12 mouse cellular contexts compared by ENCODE assay signal in the genomic region with DNA sequence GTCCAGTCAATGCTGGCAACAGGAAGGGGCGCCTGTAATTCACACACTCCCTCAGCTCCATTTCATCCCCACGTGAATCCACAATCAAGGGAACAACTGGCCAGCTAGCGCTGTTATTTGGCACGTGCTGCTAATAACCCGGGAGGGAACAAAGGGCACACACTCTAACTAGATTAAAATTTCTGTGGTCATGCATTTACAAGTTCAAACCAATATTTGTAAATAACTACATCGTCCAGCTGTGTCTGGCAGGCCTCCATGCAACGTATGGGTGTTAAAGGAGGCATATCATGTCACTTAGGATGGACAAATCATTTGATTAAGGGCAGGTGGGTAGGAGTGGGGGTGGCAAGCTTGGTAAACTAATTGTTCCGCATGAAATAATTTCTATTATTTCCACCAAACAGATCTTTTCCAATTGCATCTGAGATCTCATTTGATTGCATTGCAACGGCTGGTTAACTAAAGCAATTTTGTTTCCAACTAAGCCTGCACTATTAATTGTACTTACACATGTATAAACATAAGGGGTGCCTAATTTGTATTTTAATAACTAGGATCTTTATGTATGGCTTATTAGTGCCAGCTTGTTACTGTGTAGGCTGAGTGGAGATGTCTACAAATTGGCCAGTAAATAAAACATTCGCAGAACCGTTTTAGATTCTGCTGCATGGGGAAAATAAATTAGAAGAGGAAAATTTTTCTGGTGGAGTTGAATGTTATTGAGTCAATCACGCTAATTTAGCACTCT.
A peak's percentile ranks its signal among the peaks of the same experiment; 100 is the strongest.
DNase-seq lines count a peak whose midpoint lies in the region; ATAC-seq lines count a peak whose summit lies in the region.
"Had no signal": no experiment of that assay in that cellular context is flagged by ENCODE, and none has a peak within 500 bp of the region (broad histone marks: within the 10 kb centered on the region; RNA-seq: fewer than 3 reads in every experiment).

No protein-coding gene starts in this region.

- no peak overlapping the region for H3K27ac ChIP-seq in heart, embryonic 12.5 days (ENCODE audit: poor library complexity, severe bottlenecking)
- H3K27ac ChIP-seq in embryonic facial prominence, embryonic 14.5 days (replicated peaks; ENCODE audit: low read depth, low read length) = no peak overlapping the region
- peak overlapping the region; percentile 55; the same call in 1 of the 2 replicates for H3K27ac ChIP-seq in forebrain, embryonic 16.5 days (ENCODE audit: low read length)
- H3K27ac ChIP-seq in midbrain, embryonic 13.5 days = peak overlapping the region; percentile 39; the same call in 1 of the 2 replicates

- H3K4me2 ChIP-seq in heart, embryonic 12.5 days = no peak overlapping the region
- H3K4me2 ChIP-seq in embryonic facial prominence, embryonic 14.5 days (ENCODE audit: low read depth, low read length) = no peak overlapping the region
- H3K4me2 ChIP-seq in forebrain, embryonic 16.5 days (ENCODE audit: low read length) = peak overlapping the region; percentile 17
- H3K4me2 ChIP-seq in midbrain, embryonic 13.5 days (replicated peaks) = no peak overlapping the region

- peak; percentile 5 for DNase-seq in heart, postnatal 4 days
- DNase-seq in embryonic facial prominence, embryonic 14.5 days (ENCODE audit: low spot score) = peak; percentile 45
- no peak for DNase-seq in lung, adult 18-20 months
- DNase-seq in urinary bladder, postnatal 36 days (ENCODE audit: low spot score in 2 of 2) = no peak
- DNase-seq in gastrocnemius, adult 18-20 months (ENCODE audit: low spot score) = no peak
- DNase-seq: adrenal gland, adult 2 months; kidney, postnatal 36 days; liver, postnatal 0 days had no signal

- no peak overlapping the region for H3K9ac ChIP-seq in heart, embryonic 12.5 days
- no peak overlapping the region for H3K9ac ChIP-seq in embryonic facial prominence, embryonic 14.5 days (ENCODE audit: low read depth, low read length)
- H3K9ac ChIP-seq in forebrain, embryonic 16.5 days (replicated peaks; ENCODE audit: low read depth, low read length) = no peak overlapping the region
- H3K9ac ChIP-seq in midbrain, embryonic 13.5 days (replicated peaks) = no peak overlapping the region
- H3K9ac ChIP-seq: liver, postnatal 0 days had no signal

- no peak overlapping the region for H3K4me3 ChIP-seq in heart, embryonic 12.5 days
- H3K4me3 ChIP-seq in embryonic facial prominence, embryonic 14.5 days (ENCODE audit: low read depth, low read length) = no peak overlapping the region
- no peak overlapping the region for H3K4me3 ChIP-seq in forebrain, embryonic 16.5 days (replicated peaks; ENCODE audit: low read length)
- H3K4me3 ChIP-seq in midbrain, embryonic 13.5 days (replicated peaks) = no peak overlapping the region

- WGBS in heart, embryonic 12.5 days = 79% methylated on average over 12 of the region's 12 CpGs
- 65% methylated on average over 12 of the region's 12 CpGs for WGBS in embryonic facial prominence, embryonic 14.5 days
- WGBS in forebrain, embryonic 16.5 days = 14% methylated on average over 12 of the region's 12 CpGs
- 46% methylated on average over 12 of the region's 12 CpGs for WGBS in midbrain, embryonic 13.5 days

- no peaks in the 10 kb centered on the region for H3K4me1 ChIP-seq in heart, embryonic 12.5 days (replicated peaks)
- H3K4me1 ChIP-seq in embryonic facial prominence, embryonic 14.5 days (ENCODE audit: control insufficient read depth, insufficient read depth, low read length) = no peaks in the 10 kb centered on the region
- peaks cover 5% of the 10 kb centered on the region for H3K4me1 ChIP-seq in forebrain, embryonic 16.5 days (replicated peaks; ENCODE audit: control insufficient read depth, insufficient read depth, low read length)
- peaks cover 8% of the 10 kb centered on the region; the same call in 1 of the 2 replicates for H3K4me1 ChIP-seq in midbrain, embryonic 13.5 days (replicated peaks)

- ATAC-seq in heart, embryonic 12.5 days (ENCODE audit: insufficient number of reproducible peaks, low FRiP score) = no peak
- ATAC-seq in embryonic facial prominence, embryonic 14.5 days (ENCODE audit: low read depth) = peak; percentile 47; the same call in 1 of the 2 replicates
- ATAC-seq in forebrain, embryonic 16.5 days = peak; percentile 94
- peak; percentile 68 for ATAC-seq in midbrain, embryonic 13.5 days
- ATAC-seq: liver, postnatal 0 days; Patski had no signal

- no peaks in the 10 kb centered on the region for H3K9me3 ChIP-seq in heart, embryonic 12.5 days (replicated peaks)
- H3K9me3 ChIP-seq in embryonic facial prominence, embryonic 14.5 days (ENCODE audit: control insufficient read depth, low read length) = no peaks in the 10 kb centered on the region
- H3K9me3 ChIP-seq in forebrain, embryonic 16.5 days (ENCODE audit: control insufficient read depth, low read length) = no peaks in the 10 kb centered on the region
- H3K9me3 ChIP-seq in midbrain, embryonic 13.5 days = no peaks in the 10 kb centered on the region

- no peaks in the 10 kb centered on the region for H3K27me3 ChIP-seq in heart, embryonic 12.5 days (replicated peaks)
- H3K27me3 ChIP-seq in embryonic facial prominence, embryonic 14.5 days (replicated peaks; ENCODE audit: control insufficient read depth, insufficient read depth, low read length) = no peaks in the 10 kb centered on the region
- H3K27me3 ChIP-seq in forebrain, embryonic 16.5 days (replicated peaks; ENCODE audit: control insufficient read depth, insufficient read depth, low read length) = no peaks in the 10 kb centered on the region
- no peaks in the 10 kb centered on the region for H3K27me3 ChIP-seq in midbrain, embryonic 13.5 days

- H3K36me3 ChIP-seq in heart, embryonic 12.5 days = peaks cover 3% of the 10 kb centered on the region
- no peaks in the 10 kb centered on the region for H3K36me3 ChIP-seq in embryonic facial prominence, embryonic 14.5 days (ENCODE audit: control insufficient read depth, insufficient read depth, low read length)
- no peaks in the 10 kb centered on the region for H3K36me3 ChIP-seq in forebrain, embryonic 16.5 days (ENCODE audit: control insufficient read depth, insufficient read depth)
- no peaks in the 10 kb centered on the region for H3K36me3 ChIP-seq in midbrain, embryonic 13.5 days

Comparison
In these comparisons a context has a peak if more than half of its experiments do, and no peak if none do; other contexts are left out.
1. DNase-seq: peak in heart, postnatal 4 days (single experiment) and embryonic facial prominence, embryonic 14.5 days (single experiment); none in lung, adult 18-20 months (0 of 2), urinary bladder, postnatal 36 days (0 of 2) and gastrocnemius, adult 18-20 months (single experiment).
2. H3K27ac ChIP-seq: peak in forebrain, embryonic 16.5 days (single experiment) and midbrain, embryonic 13.5 days (single experiment); none in heart, embryonic 12.5 days (single experiment) and embryonic facial prominence, embryonic 14.5 days (single experiment).